Mouse (Mus musculus) neural tube, embryonic 10.5 days (tissue): ENCODE results near the gene Notum.

Experiments
- DNase-seq: peaks from one replicate; pipeline ENCODE4 v3.0.0-alpha.2; 2017; ENCODE audit warnings: low spot score; ENCODE audit errors: extremely low spot score

The Notum gene

GRCm38 (mm10) chr11:120618619-120619535 lies 42.1 kb downstream of the Notum start:
- no peak for DNase-seq

DNA sequence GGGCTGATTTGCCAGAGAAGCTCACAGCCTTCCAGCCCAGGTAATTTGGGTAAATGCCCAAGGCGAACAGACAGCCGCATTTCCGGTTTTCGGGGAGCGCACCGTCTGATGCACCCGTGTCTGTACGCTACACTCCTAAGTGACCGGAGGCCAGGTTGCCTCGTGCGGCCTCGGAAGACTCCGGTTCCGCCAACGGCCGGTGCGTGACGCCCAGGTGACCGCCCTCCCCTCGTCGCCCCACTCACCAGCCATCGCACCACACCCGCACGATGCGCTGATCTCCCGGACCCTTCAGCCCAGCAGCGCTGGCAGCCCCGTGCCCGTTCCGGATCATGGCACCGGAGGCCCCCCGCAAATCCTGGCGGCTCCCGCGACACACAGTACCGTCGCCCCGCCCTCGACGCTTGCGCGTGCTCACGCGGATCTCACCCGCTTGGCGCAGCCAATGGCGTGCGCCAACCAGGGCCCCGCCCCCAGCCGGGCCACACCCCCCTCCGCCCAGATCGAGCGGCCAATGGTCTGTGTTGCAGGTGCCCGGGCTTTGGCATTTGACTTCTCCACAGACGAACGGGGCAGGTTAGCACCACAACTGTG lies 43.4 kb downstream of the Notum start, which contains the start of gene Pcyt2:
Gene Pcyt2, minus strand, starts transcription at position 418 of the 594 bp plus-strand sequence.
- peak; percentile 87 for DNase-seq

DNA sequence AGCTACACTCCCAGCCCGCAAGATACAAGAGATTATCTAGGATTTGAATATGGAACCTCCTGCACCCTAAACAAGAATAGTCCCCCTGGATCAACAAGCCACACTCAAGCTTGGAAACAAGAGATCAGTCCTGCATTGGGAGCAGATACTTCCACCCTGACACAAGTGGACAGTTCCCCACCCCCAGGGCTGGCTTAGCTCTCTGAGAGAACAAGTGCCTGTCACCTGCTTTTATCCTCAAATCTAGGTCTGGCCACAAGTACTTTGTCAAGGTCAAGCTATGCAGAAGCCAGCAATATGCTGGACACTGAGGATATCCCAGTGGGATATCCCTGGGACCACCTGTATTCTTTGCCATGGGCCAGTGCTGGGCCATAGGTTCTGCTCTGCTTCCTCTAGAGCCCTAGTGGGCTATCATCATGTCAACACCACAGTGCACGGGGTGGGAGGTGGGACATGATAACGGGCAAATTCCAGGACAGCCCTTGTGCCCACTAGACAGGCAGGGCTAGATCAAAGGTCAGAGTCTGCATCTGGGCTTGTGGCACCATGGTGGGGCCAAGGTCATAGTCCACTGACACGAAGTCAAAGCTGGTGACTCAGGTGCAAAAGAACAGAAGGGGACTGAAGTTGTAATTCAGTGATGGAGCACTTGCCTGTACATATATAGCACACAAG lies 44.2 kb downstream of the Notum start:
- DNase-seq = no peak

DNA sequence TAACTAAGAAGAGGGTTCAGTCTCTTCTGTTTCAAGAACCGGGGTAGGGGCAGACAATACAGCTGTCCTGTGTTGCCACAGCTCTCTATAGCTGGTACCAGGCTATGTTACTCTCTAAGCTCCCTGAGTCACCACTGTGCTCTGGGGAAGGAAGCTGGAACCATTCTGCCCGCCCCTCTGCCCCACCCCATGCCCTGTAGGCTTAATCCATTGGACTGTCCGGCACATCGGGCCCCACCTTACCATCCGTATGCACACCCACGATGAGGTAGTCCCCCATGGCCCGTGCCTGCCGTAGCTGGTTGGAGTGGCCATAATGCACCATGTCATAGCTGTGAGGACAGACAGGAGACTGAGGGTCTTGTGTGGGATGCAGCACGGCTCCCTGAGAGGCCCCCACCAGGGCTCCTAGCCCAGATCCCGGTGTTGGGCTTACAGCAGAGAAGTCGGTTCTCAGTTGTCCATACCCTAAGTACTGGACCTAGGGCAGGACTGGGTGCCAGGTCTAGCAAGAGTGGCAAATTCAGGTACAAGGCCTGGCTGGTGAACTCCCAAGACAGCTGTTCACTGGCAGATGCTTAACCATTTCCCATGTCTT lies 45.3 kb downstream of the Notum start:
- DNase-seq = no peak

GRCm38 (mm10) chr11:120615167-120615566 lies 45.8 kb downstream of the Notum start:
- DNase-seq = no peak

GRCm38 (mm10) chr11:120613976-120614375 lies 47.0 kb downstream of the Notum start:
- no peak for DNase-seq

DNA sequence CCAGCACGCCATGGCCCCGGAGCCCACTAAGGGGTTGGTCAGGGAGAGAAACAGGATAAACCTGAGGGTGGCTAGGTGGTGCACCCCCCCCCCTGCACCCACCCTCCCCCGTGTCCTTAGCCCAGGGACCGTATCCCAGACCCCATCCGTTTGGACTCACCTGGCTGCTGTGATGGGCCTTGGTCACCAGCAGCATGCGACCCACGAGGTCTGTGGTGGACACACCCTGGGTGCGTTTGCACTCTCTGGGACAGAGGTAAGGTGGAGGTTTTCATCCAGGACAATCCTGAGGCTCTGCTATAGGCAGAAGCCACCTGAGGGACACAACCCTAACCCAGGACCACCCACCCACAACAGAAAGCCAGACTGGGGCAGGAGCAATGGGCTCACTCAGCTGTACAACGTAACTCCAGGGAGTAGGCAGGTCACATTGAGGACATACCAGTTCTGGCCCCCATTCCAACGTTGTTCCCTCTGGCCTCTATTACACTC lies 47.4 kb downstream of the Notum start:
- no peak for DNase-seq

GRCm38 (mm10) chr11:120612763-120613162 lies 48.2 kb downstream of the Notum start:
- peak; percentile 76 for DNase-seq

DNA sequence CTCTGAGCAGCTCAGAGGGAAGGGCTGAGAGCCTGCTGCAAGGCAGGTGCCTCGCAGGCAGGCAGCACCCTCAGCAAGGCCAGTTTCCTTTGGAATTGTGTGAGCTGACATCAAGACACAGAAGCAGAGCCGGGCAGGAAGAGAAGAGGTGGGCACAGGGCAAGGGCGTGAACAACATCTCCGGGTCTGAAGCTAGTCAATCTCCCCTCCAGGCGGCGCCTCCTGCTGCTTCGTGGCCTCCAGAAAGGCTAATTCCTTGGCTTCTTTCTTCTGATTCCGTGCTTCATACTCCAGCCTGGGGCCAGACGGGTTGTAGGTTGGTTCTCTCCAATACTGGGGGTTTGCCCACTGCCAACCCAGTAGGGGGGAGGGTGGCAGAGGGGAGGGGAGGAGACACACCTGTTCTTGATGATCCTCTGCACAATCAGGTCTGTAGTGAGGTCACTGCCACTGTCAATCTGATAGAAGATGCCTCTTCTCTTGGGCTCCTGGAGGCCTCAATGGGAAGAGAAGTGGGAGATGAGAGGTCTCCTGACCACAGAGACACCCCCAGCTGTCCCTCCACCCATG lies 50.4 kb downstream of the Notum start:
- no peak for DNase-seq

GRCm38 (mm10) chr11:120609250-120609649 lies 51.7 kb downstream of the Notum start:
- DNase-seq = no peak

- peak; percentile 41 for DNase-seq
These were observed 52.5 kb downstream of the Notum start, which contains the start of gene Npb for GRCm38 (mm10) chr11:120608241-120609034. Gene Npb (plus strand): TSS chr11:120608477.

GRCm38 (mm10) chr11:120606764-120607163 lies 54.2 kb downstream of the Notum start:
- no peak for DNase-seq

DNA sequence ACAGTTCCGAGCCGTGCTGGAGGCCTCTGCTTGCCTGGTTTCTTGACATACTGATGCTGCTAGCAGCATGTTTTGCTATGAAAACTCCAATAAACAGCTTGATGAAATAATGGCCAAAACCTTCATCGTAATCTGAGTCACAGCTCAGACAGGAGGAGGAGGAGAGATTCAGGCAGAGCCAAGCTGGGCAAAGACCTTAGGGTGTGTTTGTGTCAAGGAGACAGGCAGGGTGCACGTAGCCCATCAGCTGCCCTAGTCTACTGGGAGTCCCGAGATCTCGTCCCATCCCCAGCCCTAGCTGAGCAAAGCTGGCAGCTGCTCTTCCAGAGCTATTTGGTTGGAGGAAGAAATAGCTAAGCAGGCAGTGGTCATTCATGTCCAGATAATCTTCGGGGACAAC lies 55.3 kb downstream of the Notum start:
- no peak for DNase-seq
